Mouse (Mus musculus) heart, embryonic 15.5 days (tissue): ENCODE measurements around the gene Copg1. TPM values are rescaled to one million over a fixed set of nuclear protein-coding genes. Genes with fewer than 3 reads are reported as not detected.
A peak's percentile ranks its signal among the peaks of the same experiment; 100 is the strongest.

ENCODE experiments used
- ATAC-seq: fragments of 200-750 bp; cut with Nextera tagmentation; replicated peaks from 2 replicates; pipeline ENCODE4 v1.8.0; 2017; ENCODE audit warnings: low read depth, moderate TSS enrichment; ENCODE audit not compliant: insufficient number of reproducible peaks, insufficient read depth, low FRiP score
- H3K27ac ChIP-seq: fragments of 300-500 bp; sonication (generic); 2 replicates; pipeline ENCODE4 v1.5.1; 2015; ENCODE audit warnings: mild to moderate bottlenecking, inconsistent platforms
- H3K27me3 ChIP-seq: fragments of 300-500 bp; sonication (generic); 2 replicates; pipeline ENCODE4 v1.6.1; 2015; ENCODE audit warnings: inconsistent platforms
- H3K36me3 ChIP-seq: fragments of 300-500 bp; sonication (generic); 2 replicates; pipeline ENCODE4 v1.6.1; 2015; ENCODE audit warnings: mild to moderate bottlenecking, inconsistent platforms
- H3K4me1 ChIP-seq: fragments of 300-500 bp; sonication (generic); replicated peaks from 2 replicates; pipeline ENCODE4 v1.6.1; 2015; ENCODE audit warnings: inconsistent platforms
- H3K4me2 ChIP-seq: fragments of 300-500 bp; sonication (generic); 2 replicates; pipeline ENCODE4 v1.6.1; 2015; ENCODE audit warnings: inconsistent platforms, mild to moderate bottlenecking, moderate library complexity
- H3K4me3 ChIP-seq: fragments of 300-500 bp; sonication (generic); 2 replicates; pipeline ENCODE4 v1.5.1; 2015; ENCODE audit warnings: mild to moderate bottlenecking, inconsistent platforms
- H3K9ac ChIP-seq: fragments of 300-500 bp; sonication (generic); 2 replicates; pipeline ENCODE4 v1.6.1; 2015; ENCODE audit warnings: mild to moderate bottlenecking, inconsistent platforms
- H3K9me3 ChIP-seq: fragments of 300-500 bp; sonication (generic); replicated peaks from 2 replicates; pipeline ENCODE4 v1.6.1; 2016; ENCODE audit warnings: inconsistent platforms
- WGBS: fragments of 180-500 bp; shearing (Covaris S2); methylation state at CpG from one replicate; pipeline ENCODE4 v1.1.7; 2015; ENCODE audit warnings: mixed read lengths; 5-methylcytosine and 5-hydroxymethylcytosine counted together
- polyA plus RNA-seq: library from polyadenylated mRNA; unstranded; fragments of >200 nt; fragmentation: Nextera tagmentation; extraction: Ambion mirVana; gene quantifications from 2 replicates; pipeline ENCODE4 v1.2.1, GENCODE M21; 2015

Gene Copg1
- polyA plus RNA-seq, result 94.7 and 129 TPM in 2 replicates

- H3K27me3 ChIP-seq, result no peaks in the 10 kb centered on the region
- peaks cover 10% of the 10 kb centered on the region for H3K4me1 ChIP-seq
- peak within 1 kb of the TSS; percentile 87 for H3K4me2 ChIP-seq
- H3K36me3 ChIP-seq, result peaks cover 32% of the 10 kb centered on the region
- WGBS, result under 1% methylated on average over 31 of the region's 31 CpGs
- H3K9ac ChIP-seq, result peak within 1 kb of the TSS; percentile 94
- peak within 1 kb of the TSS; percentile 88 for H3K4me3 ChIP-seq
- no peaks in the 10 kb centered on the region for H3K9me3 ChIP-seq
- peak; percentile 99 for ATAC-seq
- peak within 1 kb of the TSS; percentile 84 for H3K27ac ChIP-seq
These were observed at the start of gene Copg1 for GRCm38 (mm10) chr6:87887594-87888233. Copg1 (plus strand) TSS chr6:87887814.

DNA sequence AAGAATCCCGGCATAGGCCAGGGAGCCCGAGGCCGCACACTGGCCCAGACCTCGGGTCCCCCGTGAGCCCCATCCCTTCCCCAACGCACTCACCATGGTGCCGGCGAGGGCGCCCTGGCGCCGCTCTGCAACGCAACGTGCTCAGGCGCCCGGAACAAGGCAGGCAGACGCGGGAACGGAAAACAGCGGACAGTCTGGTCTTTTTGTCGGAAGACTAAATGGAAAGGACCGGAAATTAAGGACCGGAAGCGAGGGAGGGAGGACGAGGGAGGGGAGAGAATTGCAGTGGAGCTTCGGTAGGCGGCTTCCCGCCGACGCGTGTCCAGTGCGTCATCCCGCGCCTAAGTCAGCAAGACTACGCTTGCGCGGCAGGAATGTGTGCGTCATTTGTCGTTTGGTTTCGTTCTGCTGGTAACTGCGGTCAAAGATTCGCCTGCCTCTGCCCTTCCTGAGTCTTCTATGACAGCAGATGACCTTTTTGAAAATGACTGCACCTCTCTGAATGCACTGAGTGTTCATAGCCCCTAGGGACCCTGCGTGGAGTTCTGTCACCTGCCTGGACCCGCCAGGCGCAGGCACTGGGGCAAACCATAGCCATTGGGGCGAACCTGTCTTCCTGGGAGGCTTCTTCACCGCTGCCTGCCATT, 48.9 kb upstream of the Copg1 start, which contains the start of gene Isy1:
TSS of gene Isy1 (minus strand) at position 248 of the 647 bp plus-strand sequence.
- Histone ChIP-seq H3K9me3 (no peaks in the 10 kb centered on the region), H3K27ac (peak within 1 kb of the TSS; percentile 97), H3K4me1 (peaks cover 8% of the 10 kb centered on the region; the same call in 1 of the 2 replicates), H3K4me2 (peak within 1 kb of the TSS; percentile 85), H3K4me3 (peak within 1 kb of the TSS; percentile 79), H3K9ac (peak within 1 kb of the TSS; percentile 87), H3K27me3 (no peaks in the 10 kb centered on the region), H3K36me3 (peaks cover 28% of the 10 kb centered on the region)
- peak; percentile 98 for ATAC-seq
- under 1% methylated on average over 46 of the region's 46 CpGs for WGBS

GRCm38 (mm10) chr6:87839797-87840341, 47.7 kb upstream of the Copg1 start:
- Histone ChIP-seq H3K4me3 (no peak overlapping the region), H3K9ac (no peak overlapping the region), H3K4me2 (peak overlapping the region; percentile 85), H3K9me3 (no peaks in the 10 kb centered on the region), H3K36me3 (peaks cover 34% of the 10 kb centered on the region), H3K4me1 (peaks cover 8% of the 10 kb centered on the region; the same call in 1 of the 2 replicates), H3K27me3 (no peaks in the 10 kb centered on the region), H3K27ac (peak overlapping the region; percentile 97; the same call in 1 of the 2 replicates)
- no peak for ATAC-seq
- 56% methylated on average over 11 of the region's 11 CpGs for WGBS

- Histone ChIP-seq H3K4me1 (peaks cover 9% of the 10 kb centered on the region; the same call in 1 of the 2 replicates), H3K36me3 (peaks cover 40% of the 10 kb centered on the region), H3K9ac (no peak overlapping the region), H3K27ac (no peak overlapping the region), H3K4me2 (no peak overlapping the region), H3K4me3 (no peak overlapping the region), H3K9me3 (no peaks in the 10 kb centered on the region), H3K27me3 (no peaks in the 10 kb centered on the region)
- 84% methylated on average over 8 of the region's 8 CpGs for WGBS
- no peak for ATAC-seq
These were observed 46.0 kb upstream of the Copg1 start for GRCm38 (mm10) chr6:87841635-87842034.

- no peak overlapping the region for H3K4me2 ChIP-seq
- no peak overlapping the region for H3K27ac ChIP-seq
- 15% methylated on average over 1 of the region's 1 CpGs for WGBS
- H3K4me1 ChIP-seq, result peaks cover 13% of the 10 kb centered on the region
- no peaks in the 10 kb centered on the region for H3K27me3 ChIP-seq
- no peaks in the 10 kb centered on the region for H3K9me3 ChIP-seq
- no peak overlapping the region for H3K9ac ChIP-seq
- H3K36me3 ChIP-seq, result peaks cover 40% of the 10 kb centered on the region
- H3K4me3 ChIP-seq, result no peak overlapping the region
- ATAC-seq, result no peak
These were observed 45.4 kb upstream of the Copg1 start for GRCm38 (mm10) chr6:87842254-87842653.

GRCm38 (mm10) chr6:87845031-87845695, 42.5 kb upstream of the Copg1 start:
- Histone ChIP-seq H3K27me3 (no peaks in the 10 kb centered on the region), H3K4me2 (no peak overlapping the region), H3K9me3 (no peaks in the 10 kb centered on the region), H3K36me3 (peaks cover 40% of the 10 kb centered on the region), H3K4me3 (no peak overlapping the region), H3K4me1 (peaks cover 24% of the 10 kb centered on the region), H3K9ac (no peak overlapping the region), H3K27ac (no peak overlapping the region)
- 90% methylated on average over 13 of the region's 13 CpGs for WGBS
- ATAC-seq, result no peak

- Histone ChIP-seq H3K4me3 (no peak overlapping the region), H3K27me3 (no peaks in the 10 kb centered on the region), H3K9ac (no peak overlapping the region), H3K4me2 (no peak overlapping the region), H3K36me3 (peaks cover 37% of the 10 kb centered on the region), H3K4me1 (peaks cover 28% of the 10 kb centered on the region), H3K27ac (no peak overlapping the region), H3K9me3 (no peaks in the 10 kb centered on the region)
- ATAC-seq, result no peak
- 73% methylated on average over 1 of the region's 1 CpGs for WGBS
These were observed 40.8 kb upstream of the Copg1 start for GRCm38 (mm10) chr6:87846813-87847212.

GRCm38 (mm10) chr6:87849780-87850154, 37.8 kb upstream of the Copg1 start:
- H3K27me3 ChIP-seq, result no peaks in the 10 kb centered on the region
- H3K4me2 ChIP-seq, result peak overlapping the region; percentile 86
- ATAC-seq, result no peak
- peaks cover 9% of the 10 kb centered on the region for H3K36me3 ChIP-seq
- H3K9me3 ChIP-seq, result no peaks in the 10 kb centered on the region
- peak overlapping the region; percentile 79 for H3K4me3 ChIP-seq
- peaks cover 28% of the 10 kb centered on the region for H3K4me1 ChIP-seq
- under 1% methylated on average over 8 of the region's 8 CpGs for WGBS
- peak overlapping the region; percentile 96 for H3K9ac ChIP-seq
- H3K27ac ChIP-seq, result peak overlapping the region; percentile 90

DNA sequence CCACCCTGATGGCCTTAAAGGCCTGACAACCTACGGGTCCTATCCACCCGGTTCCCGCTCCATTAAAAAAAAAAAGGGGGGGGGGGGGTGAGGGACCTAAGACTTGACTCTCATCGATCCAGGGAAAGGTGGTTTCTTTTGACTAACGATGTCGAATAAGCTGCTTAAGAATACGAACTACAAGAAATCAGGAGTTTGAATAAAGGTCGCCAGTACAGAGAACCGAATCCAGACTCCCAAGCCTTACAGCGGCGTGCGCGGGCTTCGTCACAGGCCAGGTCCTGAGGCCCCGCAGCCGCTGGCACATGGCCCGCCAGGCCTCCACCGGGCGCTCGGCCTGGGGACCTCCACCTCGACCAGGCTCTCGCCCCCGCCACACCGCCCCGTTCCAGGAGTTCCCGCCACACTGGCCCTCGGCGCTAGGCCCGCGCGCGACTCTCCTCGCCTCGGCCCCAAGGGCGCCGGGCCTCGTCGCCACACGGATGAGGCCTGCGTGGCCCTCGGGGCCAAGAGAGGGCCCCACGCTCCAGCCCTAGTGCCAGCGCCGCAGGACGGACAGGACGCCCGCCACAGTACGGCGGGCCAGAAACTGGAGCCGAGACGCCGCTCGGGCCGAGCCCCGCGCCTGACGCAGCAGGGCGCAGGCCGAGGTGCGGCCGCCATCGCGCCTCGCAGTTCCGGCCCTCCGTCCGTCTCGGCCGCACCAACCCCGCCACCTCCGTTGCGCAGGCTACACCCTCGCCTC, 37.3 kb upstream of the Copg1 start:
- peaks cover 3% of the 10 kb centered on the region for H3K36me3 ChIP-seq
- H3K27me3 ChIP-seq, result no peaks in the 10 kb centered on the region
- under 1% methylated on average over 73 of the region's 73 CpGs for WGBS
- ATAC-seq, result peak; percentile 72
- no peaks in the 10 kb centered on the region for H3K9me3 ChIP-seq
- peaks cover 28% of the 10 kb centered on the region for H3K4me1 ChIP-seq
- H3K9ac ChIP-seq, result peak overlapping the region; percentile 96
- peak overlapping the region; percentile 86 for H3K4me2 ChIP-seq
- H3K27ac ChIP-seq, result peak overlapping the region; percentile 90
- peak overlapping the region; percentile 79 for H3K4me3 ChIP-seq

GRCm38 (mm10) chr6:87850900-87851614, 36.6 kb upstream of the Copg1 start, which contains the start of gene Cnbp:
Cnbp (minus strand) TSS chr6:87851106.
- no peaks in the 10 kb centered on the region for H3K9me3 ChIP-seq
- peak; percentile 97 for ATAC-seq
- H3K9ac ChIP-seq, result peak within 1 kb of the TSS; percentile 96
- H3K4me1 ChIP-seq, result peaks cover 28% of the 10 kb centered on the region
- H3K27ac ChIP-seq, result peak within 1 kb of the TSS; percentile 90
- WGBS, result under 1% methylated on average over 55 of the region's 55 CpGs
- peak within 1 kb of the TSS; percentile 86 for H3K4me2 ChIP-seq
- H3K36me3 ChIP-seq, result no peaks in the 10 kb centered on the region
- peak within 1 kb of the TSS; percentile 79 for H3K4me3 ChIP-seq
- H3K27me3 ChIP-seq, result no peaks in the 10 kb centered on the region
